Mouse (Mus musculus): ENCODE data around the gene Prkd2. TPM values are rescaled to one million over a fixed set of nuclear protein-coding genes. Genes with fewer than 3 reads are reported as not detected.
A peak's percentile ranks its signal among the peaks of the same experiment; 100 is the strongest.

Gene Prkd2
- polyA plus RNA-seq, 1 experiment from 2014 or later: 11.0 TPM

- H3K9me3 ChIP-seq (ENCODE audit: control insufficient read depth, low read length): no peaks in the 10 kb centered on the region; the same call in 1 of the 2 replicates
- DNase-seq (ENCODE audit: low spot score) (no peak), ATAC-seq (replicated peaks; ENCODE audit: low FRiP score) (peak; percentile 47; the same call in 1 of the 2 replicates)
- peak overlapping the region; percentile 69 for H3K4me3 ChIP-seq (ENCODE audit: low read depth, low read length)
- H3K9ac ChIP-seq (ENCODE audit: low read length): peak overlapping the region; percentile 74
- WGBS: 0% methylated on average over 36 of the region's 42 CpGs
- peak overlapping the region; percentile 95 for H3K4me2 ChIP-seq (ENCODE audit: low read depth, low read length, severe bottlenecking)
- no peak overlapping the region for H3K27ac ChIP-seq (ENCODE audit: low read depth, low read length)
- H3K27me3 ChIP-seq (ENCODE audit: control insufficient read depth, insufficient read depth, low read length): no peaks in the 10 kb centered on the region
- H3K36me3 ChIP-seq (ENCODE audit: control insufficient read depth, insufficient read depth, low read length): no peaks in the 10 kb centered on the region
- peaks cover 20% of the 10 kb centered on the region for H3K4me1 ChIP-seq (replicated peaks; ENCODE audit: control insufficient read depth, insufficient read depth, low read length)
Measured at GRCm38 (mm10) chr7:16875326-16875725, 32.6 kb downstream of the Prkd2 start.

- peak overlapping the region; percentile 95 for H3K4me2 ChIP-seq (ENCODE audit: low read depth, low read length, severe bottlenecking)
- H3K27ac ChIP-seq (ENCODE audit: low read depth, low read length): peak overlapping the region; percentile 37; the same call in 1 of the 2 replicates
- peaks cover 27% of the 10 kb centered on the region for H3K4me1 ChIP-seq (replicated peaks; ENCODE audit: control insufficient read depth, insufficient read depth, low read length)
- no peaks in the 10 kb centered on the region; the same call in 1 of the 2 replicates for H3K9me3 ChIP-seq (ENCODE audit: control insufficient read depth, low read length)
- H3K9ac ChIP-seq (ENCODE audit: low read length): peak overlapping the region; percentile 74
- H3K27me3 ChIP-seq (ENCODE audit: control insufficient read depth, insufficient read depth, low read length): no peaks in the 10 kb centered on the region
- no peak for ATAC-seq (replicated peaks; ENCODE audit: low FRiP score)
- H3K4me3 ChIP-seq (ENCODE audit: low read depth, low read length): peak overlapping the region; percentile 69
- H3K36me3 ChIP-seq (ENCODE audit: control insufficient read depth, insufficient read depth, low read length): no peaks in the 10 kb centered on the region
- 7% methylated on average over 11 of the region's 11 CpGs for WGBS
- peak; percentile 67 for DNase-seq (ENCODE audit: low spot score)
Measured at GRCm38 (mm10) chr7:16876006-16876405, 33.3 kb downstream of the Prkd2 start.

- H3K4me2 ChIP-seq (ENCODE audit: low read depth, low read length, severe bottlenecking): peak overlapping the region; percentile 95
- H3K36me3 ChIP-seq (ENCODE audit: control insufficient read depth, insufficient read depth, low read length): no peaks in the 10 kb centered on the region
- H3K4me1 ChIP-seq (replicated peaks; ENCODE audit: control insufficient read depth, insufficient read depth, low read length): peaks cover 27% of the 10 kb centered on the region
- peak overlapping the region; percentile 74 for H3K9ac ChIP-seq (ENCODE audit: low read length)
- DNase-seq (ENCODE audit: low spot score) (peak; percentile 82), ATAC-seq (replicated peaks; ENCODE audit: low FRiP score) (no peak)
- no peaks in the 10 kb centered on the region; the same call in 1 of the 2 replicates for H3K9me3 ChIP-seq (ENCODE audit: control insufficient read depth, low read length)
- no peaks in the 10 kb centered on the region for H3K27me3 ChIP-seq (ENCODE audit: control insufficient read depth, insufficient read depth, low read length)
- peak overlapping the region; percentile 57; the same call in 1 of the 2 replicates for H3K27ac ChIP-seq (ENCODE audit: low read depth, low read length)
- WGBS: 3% methylated on average over 12 of the region's 13 CpGs
- H3K4me3 ChIP-seq (ENCODE audit: low read depth, low read length): peak overlapping the region; percentile 69
Measured at GRCm38 (mm10) chr7:16876608-16877007, 33.9 kb downstream of the Prkd2 start.

GRCm38 (mm10) chr7:16877717-16878116 is 35.0 kb downstream of the Prkd2 start:
- no peaks in the 10 kb centered on the region for H3K27me3 ChIP-seq (ENCODE audit: control insufficient read depth, insufficient read depth, low read length)
- H3K4me1 ChIP-seq (replicated peaks; ENCODE audit: control insufficient read depth, insufficient read depth, low read length): peaks cover 27% of the 10 kb centered on the region
- no peak overlapping the region for H3K9ac ChIP-seq (ENCODE audit: low read length)
- no peak overlapping the region for H3K4me2 ChIP-seq (ENCODE audit: low read depth, low read length, severe bottlenecking)
- 84% methylated on average over 3 of the region's 3 CpGs for WGBS
- no peak overlapping the region for H3K27ac ChIP-seq (ENCODE audit: low read depth, low read length)
- H3K36me3 ChIP-seq (ENCODE audit: control insufficient read depth, insufficient read depth, low read length): no peaks in the 10 kb centered on the region
- H3K9me3 ChIP-seq (ENCODE audit: control insufficient read depth, low read length): no peaks in the 10 kb centered on the region; the same call in 1 of the 2 replicates
- no peak overlapping the region for H3K4me3 ChIP-seq (ENCODE audit: low read depth, low read length)
- no peak for ATAC-seq (replicated peaks; ENCODE audit: low FRiP score)
- no peak for DNase-seq (ENCODE audit: low spot score)

- peaks cover 27% of the 10 kb centered on the region for H3K4me1 ChIP-seq (replicated peaks; ENCODE audit: control insufficient read depth, insufficient read depth, low read length)
- DNase-seq (ENCODE audit: low spot score): peak; percentile 87
- no peak overlapping the region for H3K4me3 ChIP-seq (ENCODE audit: low read depth, low read length)
- no peaks in the 10 kb centered on the region; the same call in 1 of the 2 replicates for H3K9me3 ChIP-seq (ENCODE audit: control insufficient read depth, low read length)
- peaks cover 11% of the 10 kb centered on the region for H3K27me3 ChIP-seq (ENCODE audit: control insufficient read depth, insufficient read depth, low read length)
- 21% methylated on average over 9 of the region's 9 CpGs for WGBS
- peak overlapping the region; percentile 78 for H3K27ac ChIP-seq (ENCODE audit: low read depth, low read length)
- H3K4me2 ChIP-seq (ENCODE audit: low read depth, low read length, severe bottlenecking): peak overlapping the region; percentile 15; the same call in 1 of the 2 replicates
- H3K9ac ChIP-seq (ENCODE audit: low read length): peak overlapping the region; percentile 14
- peak; percentile 61 for ATAC-seq (replicated peaks; ENCODE audit: low FRiP score)
- H3K36me3 ChIP-seq (ENCODE audit: control insufficient read depth, insufficient read depth, low read length): no peaks in the 10 kb centered on the region
Measured at GRCm38 (mm10) chr7:16879796-16880547, 37.3 kb downstream of the Prkd2 start.

- DNase-seq (ENCODE audit: low spot score): no peak
- Histone ChIP-seq H3K4me2 (ENCODE audit: low read depth, low read length, severe bottlenecking) (no peak overlapping the region; the same call in 1 of the 2 replicates), H3K4me1 (replicated peaks; ENCODE audit: control insufficient read depth, insufficient read depth, low read length) (peaks cover 30% of the 10 kb centered on the region), H3K9me3 (ENCODE audit: control insufficient read depth, low read length) (peaks cover 2% of the 10 kb centered on the region), H3K9ac (ENCODE audit: low read length) (peak overlapping the region; percentile 14), H3K27me3 (ENCODE audit: control insufficient read depth, insufficient read depth, low read length) (peaks cover 17% of the 10 kb centered on the region), H3K4me3 (ENCODE audit: low read depth, low read length) (no peak overlapping the region), H3K27ac (ENCODE audit: low read depth, low read length) (peak overlapping the region; percentile 78), H3K36me3 (ENCODE audit: control insufficient read depth, insufficient read depth, low read length) (no peaks in the 10 kb centered on the region)
- no peak for ATAC-seq (replicated peaks; ENCODE audit: low FRiP score)
- 14% methylated on average over 5 of the region's 5 CpGs for WGBS
Measured at GRCm38 (mm10) chr7:16880615-16881014, 37.9 kb downstream of the Prkd2 start.

- Histone ChIP-seq H3K9me3 (ENCODE audit: control insufficient read depth, low read length) (peaks cover 7% of the 10 kb centered on the region), H3K4me1 (replicated peaks; ENCODE audit: control insufficient read depth, insufficient read depth, low read length) (peaks cover 14% of the 10 kb centered on the region), H3K4me3 (ENCODE audit: low read depth, low read length) (no peak overlapping the region), H3K4me2 (ENCODE audit: low read depth, low read length, severe bottlenecking) (no peak overlapping the region), H3K27me3 (ENCODE audit: control insufficient read depth, insufficient read depth, low read length) (peaks cover 30% of the 10 kb centered on the region), H3K9ac (ENCODE audit: low read length) (no peak overlapping the region), H3K27ac (ENCODE audit: low read depth, low read length) (no peak overlapping the region), H3K36me3 (ENCODE audit: control insufficient read depth, insufficient read depth, low read length) (peaks cover 3% of the 10 kb centered on the region; the same call in 1 of the 2 replicates)
- WGBS: 96% methylated on average over 6 of the region's 6 CpGs
- no peak for ATAC-seq (replicated peaks; ENCODE audit: low FRiP score)
- DNase-seq (ENCODE audit: low spot score): no peak
Measured at GRCm38 (mm10) chr7:16883162-16883561, 40.5 kb downstream of the Prkd2 start.

- 61% methylated on average over 4 of the region's 4 CpGs for WGBS
- no peak for DNase-seq (ENCODE audit: low spot score)
- peaks cover 14% of the 10 kb centered on the region for H3K4me1 ChIP-seq (replicated peaks; ENCODE audit: control insufficient read depth, insufficient read depth, low read length)
- H3K9ac ChIP-seq (ENCODE audit: low read length): no peak overlapping the region
- H3K27ac ChIP-seq (ENCODE audit: low read depth, low read length): no peak overlapping the region
- H3K27me3 ChIP-seq (ENCODE audit: control insufficient read depth, insufficient read depth, low read length): peaks cover 30% of the 10 kb centered on the region
- peaks cover 7% of the 10 kb centered on the region for H3K9me3 ChIP-seq (ENCODE audit: control insufficient read depth, low read length)
- no peak for ATAC-seq (replicated peaks; ENCODE audit: low FRiP score)
- H3K4me3 ChIP-seq (ENCODE audit: low read depth, low read length): no peak overlapping the region
- H3K4me2 ChIP-seq (ENCODE audit: low read depth, low read length, severe bottlenecking): no peak overlapping the region
- H3K36me3 ChIP-seq (ENCODE audit: control insufficient read depth, insufficient read depth, low read length): peaks cover 3% of the 10 kb centered on the region; the same call in 1 of the 2 replicates
Measured at GRCm38 (mm10) chr7:16884334-16884733, 41.6 kb downstream of the Prkd2 start.
